29 mouse cellular contexts compared by ENCODE assay signal in genomic region chr13:95703376-95703775, GRCm38 (mm10). TPM values are rescaled to one million over a fixed set of nuclear protein-coding genes. Genes with fewer than 3 reads are reported as not detected.
DNase-seq lines count a peak whose midpoint lies in the region; ATAC-seq and TF ChIP-seq lines count a peak whose summit lies in the region.
"Had no signal": no experiment of that assay in that cellular context is flagged by ENCODE, and none has a peak within 500 bp of the region (broad histone marks: within the 10 kb centered on the region; RNA-seq: fewer than 3 reads in every experiment).

No protein-coding gene starts in this region.

- no peak overlapping the region for H3K4me3 ChIP-seq in stomach, postnatal 0 days (ENCODE audit: low read depth, low read length)
- H3K4me3 ChIP-seq: embryonic facial prominence, embryonic 15.5 days; forebrain, embryonic 13.5 days; heart, embryonic 10.5 days; heart, embryonic 15.5 days; hindbrain, embryonic 10.5 days; hindbrain, embryonic 15.5 days; left cerebral cortex, adult 2 months; limb, embryonic 13.5 days; liver, embryonic 12.5 days; megakaryocyte, embryonic 14.5 days; midbrain, embryonic 13.5 days; neural tube, embryonic 13.5 days had no signal

- ATAC-seq in stomach, postnatal 0 days (ENCODE audit: low FRiP score, low TSS enrichment): no peak
- ATAC-seq: activated CD4-positive, CD25-positive, alpha-beta regulatory T cell, adult 4 months; forebrain, embryonic 13.5 days; inflammation-experienced regulatory T-cells, adult 6 months; liver, embryonic 12.5 days; liver, postnatal 0 days; midbrain, embryonic 13.5 days had no signal

- H3K9me3 ChIP-seq in stomach, postnatal 0 days (ENCODE audit: control insufficient read depth, low read length): no peaks in the 10 kb centered on the region
- H3K9me3 ChIP-seq: embryonic facial prominence, embryonic 15.5 days; forebrain, embryonic 13.5 days; heart, embryonic 10.5 days; heart, embryonic 15.5 days; hindbrain, embryonic 10.5 days; hindbrain, embryonic 15.5 days; limb, embryonic 13.5 days; liver, embryonic 12.5 days; midbrain, embryonic 13.5 days; neural tube, embryonic 13.5 days had no signal

- no peaks in the 10 kb centered on the region for H3K4me1 ChIP-seq in stomach, postnatal 0 days (replicated peaks; ENCODE audit: control insufficient read depth, insufficient read depth)
- H3K4me1 ChIP-seq: embryonic facial prominence, embryonic 15.5 days; forebrain, embryonic 13.5 days; heart, embryonic 10.5 days; hindbrain, embryonic 10.5 days; hindbrain, embryonic 15.5 days; limb, embryonic 13.5 days; midbrain, embryonic 13.5 days; neural tube, embryonic 13.5 days had no signal

- H3K9ac ChIP-seq in stomach, postnatal 0 days (ENCODE audit: low read length): no peak overlapping the region
- H3K9ac ChIP-seq: embryonic facial prominence, embryonic 15.5 days; forebrain, embryonic 13.5 days; heart, embryonic 15.5 days; hindbrain, embryonic 15.5 days; limb, embryonic 13.5 days; liver, embryonic 12.5 days; liver, postnatal 0 days; midbrain, embryonic 13.5 days; neural tube, embryonic 13.5 days had no signal

- H3K27ac ChIP-seq in stomach, postnatal 0 days (replicated peaks): no peak overlapping the region
- H3K27ac ChIP-seq: embryonic facial prominence, embryonic 15.5 days; forebrain, embryonic 13.5 days; heart, embryonic 10.5 days; heart, embryonic 15.5 days; hindbrain, embryonic 10.5 days; hindbrain, embryonic 15.5 days; left cerebral cortex, adult 2 months; limb, embryonic 13.5 days; liver, embryonic 12.5 days; midbrain, embryonic 13.5 days; neural tube, embryonic 13.5 days had no signal

- WGBS in stomach, postnatal 0 days: 47% methylated on average over 5 of the region's 5 CpGs

- intact Hi-C loops in heart, postnatal 10 days (cut with DNase I): no loop called here
- intact Hi-C loops in heart, postnatal 36 days (cut with DNase I): no loop called here

- DNase-seq in heart, postnatal 10 days: peak; percentile 25 to 32
- no peak for DNase-seq in heart, postnatal 36 days
- peak; percentile 38 for DNase-seq in lung, postnatal 36 days
- DNase-seq in lung, postnatal 25 days (ENCODE audit: low spot score): no peak
- peak; percentile 25 for DNase-seq in fat pad, adult 2 months (ENCODE audit: extremely low read depth, low read depth, low spot score)
- DNase-seq in stomach, postnatal 0 days (ENCODE audit: low spot score): peak; percentile 45
- DNase-seq: adrenal gland, adult 2 months; adrenal gland, postnatal 36 days; B cell, adult 2 months; cerebellum, adult 18-20 months; gastrocnemius, postnatal 25 days; kidney, adult 11 months; kidney, postnatal 25 days; liver, postnatal 0 days; lung, postnatal 14 days had no signal

- TF ChIP-seq EP300 in stomach, postnatal 0 days (optimal IDR thresholded peaks at IDR 0.05): no peak

- TF ChIP-seq CTCF in stomach, postnatal 0 days (IDR thresholded peaks at IDR 0.05; ENCODE audit: low read depth): no peak

- no peaks in the 10 kb centered on the region for H3K27me3 ChIP-seq in stomach, postnatal 0 days (ENCODE audit: control insufficient read depth, insufficient read depth, low read length)
- H3K27me3 ChIP-seq: embryonic facial prominence, embryonic 15.5 days; forebrain, embryonic 13.5 days; heart, embryonic 15.5 days; hindbrain, embryonic 15.5 days; limb, embryonic 13.5 days; liver, embryonic 12.5 days; megakaryocyte, embryonic 14.5 days; midbrain, embryonic 13.5 days; neural tube, embryonic 13.5 days had no signal

- H3K4me2 ChIP-seq in stomach, postnatal 0 days (replicated peaks; ENCODE audit: low read depth): no peak overlapping the region
- H3K4me2 ChIP-seq: embryonic facial prominence, embryonic 15.5 days; forebrain, embryonic 13.5 days; heart, embryonic 15.5 days; hindbrain, embryonic 15.5 days; limb, embryonic 13.5 days; liver, embryonic 12.5 days; midbrain, embryonic 13.5 days; neural tube, embryonic 13.5 days had no signal

- no peaks in the 10 kb centered on the region for H3K36me3 ChIP-seq in stomach, postnatal 0 days (ENCODE audit: control insufficient read depth, insufficient read depth, low read length)
- H3K36me3 ChIP-seq: heart, embryonic 10.5 days; heart, embryonic 15.5 days; hindbrain, embryonic 15.5 days; neural tube, embryonic 13.5 days had no signal

RNA-seq across cellular contexts. Expression of gene F2rl2, which starts 6.7 kb away (rescaled TPM):
- total RNA-seq in heart, postnatal 10 days (2021): under 1 TPM in 1 of 2 experiments, not detected in 1; 0.17 TPM
- under 1 TPM in 1 of 2 experiments, not detected in 1; 0.11 TPM for total RNA-seq in heart, postnatal 36 days (2021)
- 0.18 and 0.21 TPM in 2 replicates for polyA plus RNA-seq in stomach, postnatal 0 days (2015; fragmentation: Nextera tagmentation; extraction: Ambion mirVana)
- total RNA-seq: gastrocnemius, postnatal 25 days had no signal

Comparison
In these comparisons a context has a peak if more than half of its experiments do, and no peak if none do; other contexts are left out.
1. DNase-seq: peak in heart, postnatal 10 days (2 of 2), lung, postnatal 36 days (single experiment), fat pad, adult 2 months (single experiment) and stomach, postnatal 0 days (single experiment); none in heart, postnatal 36 days (0 of 2) and lung, postnatal 25 days (single experiment).